Mouse (Mus musculus) layer of hippocampus, adult 18-20 months (tissue): Measurements from ENCODE around the gene Olfr733. TPM values are rescaled to one million over a fixed set of nuclear protein-coding genes. Genes with fewer than 3 reads are reported as not detected.

Source experiments
- DNase-seq, 2 experiments: peaks; one replicate each; pipeline ENCODE4 v3.0.0; 2022; ENCODE audit warnings: low spot score in 2 of 2
- long read RNA-seq: library from polyadenylated mRNA; stranded (forward); transcript quantifications from one replicate; pipeline ENCODE4 v2.0.0, GENCODE M21; 2021
- total RNA-seq, 2 experiments: library from RNA; stranded (reverse); gene quantifications; 2 replicates each; pipeline ENCODE4 v1.2.3; 2021

Gene Olfr733
- total RNA-seq, result not detected
- long read RNA-seq, result 0 reads

- no peak for DNase-seq
These were observed at the start of gene Olfr733 for GRCm38 (mm10) chr14:50301422-50301821. Gene Olfr733 (minus strand): TSS chr14:50301522.

GRCm38 (mm10) chr14:50348796-50349195, 47.5 kb upstream of the Olfr733 start, which contains the start of gene Olfr735:
Gene Olfr735 (minus strand): TSS chr14:50348872.
- no peak for DNase-seq

- no peak for DNase-seq
These were observed 25.3 kb upstream of the Olfr733 start, which contains the start of gene Olfr734 for GRCm38 (mm10) chr14:50326661-50327060. Gene Olfr734 (minus strand): TSS chr14:50326761.

DNA sequence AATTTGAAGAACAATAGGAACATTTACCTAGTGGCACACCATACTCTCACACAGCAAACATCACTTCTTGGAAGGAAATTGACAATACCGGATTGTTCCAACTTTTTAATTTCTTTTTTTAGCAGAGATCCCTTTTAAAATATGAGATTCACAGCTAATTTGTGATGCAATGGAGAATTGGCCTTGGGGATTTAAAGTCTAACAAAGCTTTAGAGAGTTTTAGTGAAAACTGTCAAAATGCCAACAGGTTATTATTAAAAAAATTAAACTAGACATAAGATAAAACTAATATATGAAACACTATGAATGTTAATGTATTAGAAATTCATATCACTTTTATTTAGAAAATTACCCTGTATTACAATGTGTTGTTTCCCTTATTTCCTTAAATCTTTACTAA, 17.2 kb downstream of the Olfr733 start, which contains the start of gene Olfr732:
Olfr732 (minus strand) TSS at position 101 of the 400 bp plus-strand sequence.
- DNase-seq, result no peak

Other genes starting within 250 kb of the Olfr733 start
- gene Olfr726, start 210.6 kb downstream of the Olfr733 start, total RNA-seq, result not detected
- not detected for gene Olfr727, start 178.3 kb downstream of the Olfr733 start, total RNA-seq
- gene Olfr728, start 158.8 kb downstream of the Olfr733 start, total RNA-seq, result not detected
- gene Olfr729, start 148.6 kb downstream of the Olfr733 start, total RNA-seq, result not detected
- gene Olfr730, start 113.3 kb downstream of the Olfr733 start, total RNA-seq, result not detected
- not detected for gene Olfr731, start 59.7 kb downstream of the Olfr733 start, total RNA-seq
- not detected for gene Olfr732, start 17.3 kb downstream of the Olfr733 start, total RNA-seq
- gene Olfr734, start 25.2 kb upstream of the Olfr733 start, total RNA-seq, result not detected
- gene Olfr735, start 47.4 kb upstream of the Olfr733 start, total RNA-seq, result not detected
- not detected for gene Tlr11, start 56.4 kb upstream of the Olfr733 start, total RNA-seq
- gene Olfr736, start 79.6 kb upstream of the Olfr733 start, total RNA-seq, result not detected
- not detected for gene Olfr738, start 106.0 kb upstream of the Olfr733 start, total RNA-seq
- gene Olfr739, start 117.1 kb upstream of the Olfr733 start, total RNA-seq, result not detected
- not detected for gene Olfr740, start 144.0 kb upstream of the Olfr733 start, total RNA-seq
- gene Olfr741, start 171.2 kb upstream of the Olfr733 start, total RNA-seq, result not detected
- gene Olfr742, start 202.1 kb upstream of the Olfr733 start, total RNA-seq, result not detected
- not detected for gene Olfr743, start 220.3 kb upstream of the Olfr733 start, total RNA-seq